Mouse (Mus musculus): ENCODE results near the gene Il10rb. TPM values are rescaled to one million over a fixed set of nuclear protein-coding genes. Genes with fewer than 3 reads are reported as not detected.

Gene Il10rb
- polyA plus RNA-seq, 1 experiment from 2014 or later, result 49.5 TPM

DNA sequence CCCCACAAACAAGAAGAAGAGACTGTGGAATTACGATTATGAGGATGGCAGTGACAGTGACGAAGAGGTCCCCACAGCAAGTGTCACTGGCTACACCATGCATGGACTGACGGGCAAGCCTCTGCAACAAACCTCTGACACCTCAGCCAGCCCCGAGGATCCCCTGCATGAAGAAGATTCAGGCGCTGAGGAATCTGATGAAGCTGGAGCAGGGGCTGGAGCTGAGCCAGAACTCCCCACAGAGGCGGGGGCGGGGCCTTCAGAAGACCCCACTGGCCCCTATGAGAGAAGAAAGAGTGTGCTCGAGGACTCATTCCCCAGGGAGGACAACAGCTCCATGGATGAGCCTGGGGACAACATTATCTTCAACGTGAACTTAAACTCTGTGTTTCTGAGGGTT, 2.2 kb upstream of the Il10rb start:
- ATAC-seq (ENCODE audit: borderline replicate concordance, extremely low read depth, low FRiP score, low TSS enrichment), result no peak
- Histone ChIP-seq H3K27ac (no peak overlapping the region), H3K36me3 (peaks cover 17% of the 10 kb centered on the region), H3K4me1 (peaks cover 19% of the 10 kb centered on the region), H3K9ac (no peak overlapping the region), H3K4me2 (no peak overlapping the region), H3K27me3 (no peaks in the 10 kb centered on the region), H3K9me3 (no peaks in the 10 kb centered on the region), H3K4me3 (no peak overlapping the region)
- WGBS, result 61% methylated on average over 9 of the region's 9 CpGs

- WGBS, result 89% methylated on average over 8 of the region's 8 CpGs
- Histone ChIP-seq H3K36me3 (peaks cover 17% of the 10 kb centered on the region), H3K4me1 (peaks cover 19% of the 10 kb centered on the region), H3K9me3 (no peaks in the 10 kb centered on the region), H3K9ac (no peak overlapping the region), H3K27me3 (no peaks in the 10 kb centered on the region), H3K27ac (no peak overlapping the region), H3K4me2 (no peak overlapping the region), H3K4me3 (no peak overlapping the region)
- no peak for ATAC-seq (ENCODE audit: borderline replicate concordance, extremely low read depth, low FRiP score, low TSS enrichment)
Observed at GRCm38 (mm10) chr16:91404187-91404586, 1.8 kb upstream of the Il10rb start.

DNA sequence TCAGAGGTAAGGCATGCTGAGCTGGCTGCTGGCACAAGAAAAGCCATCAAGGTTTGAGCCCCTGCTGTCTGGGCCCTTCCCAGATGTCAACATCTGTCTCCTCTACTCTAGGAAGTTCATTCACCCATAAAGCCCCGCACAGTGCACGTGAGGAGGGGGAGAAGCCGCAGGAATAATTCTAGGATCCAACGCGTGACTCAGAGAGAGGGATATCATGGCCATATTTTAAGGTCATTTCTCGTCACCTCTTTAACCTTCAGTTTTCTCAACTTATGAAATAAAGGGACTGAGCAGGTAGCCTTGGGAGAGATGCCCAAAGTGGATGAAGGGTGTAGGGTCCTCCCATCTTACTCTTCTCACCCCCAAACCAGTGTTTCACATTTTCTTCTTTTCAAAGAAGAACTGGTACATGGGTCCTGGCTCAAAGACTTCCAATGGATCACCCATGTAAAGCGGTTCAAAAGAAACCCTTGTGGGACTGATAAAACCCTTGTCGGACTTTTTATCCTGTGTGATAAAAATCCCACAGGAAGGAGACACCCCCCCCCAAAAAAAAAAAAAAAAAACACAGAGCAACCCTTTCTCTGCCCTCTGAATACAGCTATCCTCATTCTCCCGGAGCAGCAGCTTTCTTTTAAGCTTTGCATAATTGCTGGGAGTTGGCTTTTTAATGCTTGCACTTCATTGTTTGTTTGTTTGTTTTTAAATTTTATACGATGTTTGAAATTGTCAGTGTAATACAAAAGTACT, 961 bp upstream of the Il10rb start:
- WGBS, result 72% methylated on average over 10 of the region's 10 CpGs
- Histone ChIP-seq H3K27ac (peak overlapping the region; percentile 92), H3K4me2 (no peak overlapping the region; the same call in 1 of the 2 replicates)

DNA sequence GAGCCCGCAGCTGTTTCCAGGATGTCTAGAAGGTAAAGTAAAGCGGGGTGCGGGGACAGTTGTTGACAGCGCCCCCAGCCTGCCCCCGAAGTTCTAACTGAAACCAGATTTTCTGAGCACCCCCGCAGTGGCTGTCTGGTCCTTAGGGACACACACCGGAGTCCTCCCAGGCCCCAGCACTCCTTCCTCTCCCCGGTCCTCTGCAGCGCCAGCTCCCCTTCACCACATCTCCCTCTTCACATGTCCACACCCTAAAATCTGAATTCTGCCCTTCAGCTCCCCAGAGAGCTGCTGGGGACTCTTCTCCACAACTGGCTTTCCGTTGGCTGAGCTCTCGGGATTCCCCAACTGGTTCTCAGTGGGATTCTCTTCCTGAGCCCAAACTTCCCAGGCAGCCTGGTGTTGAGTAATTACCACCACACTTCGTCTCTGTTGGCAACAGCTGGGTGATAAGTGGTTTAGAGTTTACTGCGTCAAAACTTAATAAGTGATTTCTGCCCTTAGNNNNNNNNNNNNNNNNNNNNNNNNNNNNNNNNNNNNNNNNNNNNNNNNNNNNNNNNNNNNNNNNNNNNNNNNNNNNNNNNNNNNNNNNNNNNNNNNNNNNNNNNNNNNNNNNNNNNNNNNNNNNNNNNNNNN, 739 bp downstream of the Il10rb start:
- Histone ChIP-seq H3K27me3 (no peaks in the 10 kb centered on the region), H3K4me3 (peak overlapping the region; percentile 70), H3K4me1 (peaks cover 29% of the 10 kb centered on the region), H3K9ac (peak overlapping the region; percentile 74), H3K27ac (peak overlapping the region; percentile 92), H3K9me3 (no peaks in the 10 kb centered on the region), H3K4me2 (peak overlapping the region; percentile 78), H3K36me3 (peaks cover 23% of the 10 kb centered on the region)
- ATAC-seq (ENCODE audit: borderline replicate concordance, extremely low read depth, low FRiP score, low TSS enrichment), result peak; percentile 25
- 2% methylated on average over 13 of the region's 13 CpGs for WGBS

More for the DNA sequence above, 961 bp upstream of the Il10rb start:
- Histone ChIP-seq H3K4me3 (no peak overlapping the region), H3K4me1 (peaks cover 19% of the 10 kb centered on the region), H3K9ac (no peak overlapping the region), H3K27me3 (no peaks in the 10 kb centered on the region), H3K9me3 (no peaks in the 10 kb centered on the region), H3K36me3 (peaks cover 19% of the 10 kb centered on the region)
- ATAC-seq (ENCODE audit: borderline replicate concordance, extremely low read depth, low FRiP score, low TSS enrichment), result no peak

- Histone ChIP-seq H3K36me3 (peaks cover 51% of the 10 kb centered on the region), H3K27ac (no peak overlapping the region), H3K4me1 (peaks cover 10% of the 10 kb centered on the region; the same call in 1 of the 2 replicates), H3K27me3 (no peaks in the 10 kb centered on the region), H3K9me3 (no peaks in the 10 kb centered on the region), H3K9ac (no peak overlapping the region), H3K4me2 (no peak overlapping the region), H3K4me3 (no peak overlapping the region)
- 54% methylated on average over 12 of the region's 12 CpGs for WGBS
- ATAC-seq (ENCODE audit: borderline replicate concordance, extremely low read depth, low FRiP score, low TSS enrichment), result no peak
Observed at GRCm38 (mm10) chr16:91413102-91413844, 7.3 kb downstream of the Il10rb start.

GRCm38 (mm10) chr16:91415391-91416189, 9.6 kb downstream of the Il10rb start:
- H3K4me3 ChIP-seq, result no peak overlapping the region

GRCm38 (mm10) chr16:91416357-91416756, 10.4 kb downstream of the Il10rb start:
- Histone ChIP-seq H3K9ac (no peak overlapping the region), H3K36me3 (peaks cover 74% of the 10 kb centered on the region), H3K4me2 (no peak overlapping the region), H3K27me3 (no peaks in the 10 kb centered on the region), H3K27ac (no peak overlapping the region), H3K9me3 (no peaks in the 10 kb centered on the region), H3K4me3 (no peak overlapping the region), H3K4me1 (no peaks in the 10 kb centered on the region)
- no peak for ATAC-seq (ENCODE audit: borderline replicate concordance, extremely low read depth, low FRiP score, low TSS enrichment)
- WGBS, result 91% methylated on average over 6 of the region's 6 CpGs

More at GRCm38 (mm10) chr16:91415391-91416189, 9.6 kb downstream of the Il10rb start:
- H3K4me2 ChIP-seq, result no peak overlapping the region
- H3K4me1 ChIP-seq, result peaks cover 5% of the 10 kb centered on the region; the same call in 1 of the 2 replicates
- H3K9ac ChIP-seq, result no peak overlapping the region
- peaks cover 69% of the 10 kb centered on the region for H3K36me3 ChIP-seq
- H3K27me3 ChIP-seq, result no peaks in the 10 kb centered on the region
- H3K9me3 ChIP-seq, result no peaks in the 10 kb centered on the region
- WGBS, result 75% methylated on average over 9 of the region's 9 CpGs
- ATAC-seq (ENCODE audit: borderline replicate concordance, extremely low read depth, low FRiP score, low TSS enrichment), result no peak
- H3K27ac ChIP-seq, result no peak overlapping the region

DNA sequence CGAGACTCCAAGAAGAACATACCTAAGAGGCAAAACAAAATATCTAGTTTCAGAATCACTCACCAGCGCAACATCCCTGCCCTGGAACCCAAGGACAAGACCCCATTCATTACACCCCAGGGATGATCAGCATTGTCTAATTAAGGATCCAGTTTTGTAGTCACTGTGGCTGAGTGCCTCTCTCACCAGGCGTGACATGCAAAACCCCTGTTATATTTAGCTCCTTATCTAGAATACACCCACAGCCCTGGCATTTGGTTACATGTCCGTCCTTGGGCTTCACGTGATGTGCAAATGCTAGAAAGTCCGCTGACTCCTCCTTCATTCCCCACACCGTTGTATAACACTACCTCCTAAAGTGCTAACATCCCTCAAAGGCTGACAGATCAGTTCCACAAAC, 11.0 kb downstream of the Il10rb start:
- no peak for ATAC-seq (ENCODE audit: borderline replicate concordance, extremely low read depth, low FRiP score, low TSS enrichment)
- no peaks in the 10 kb centered on the region for H3K4me1 ChIP-seq
- peaks cover 76% of the 10 kb centered on the region for H3K36me3 ChIP-seq
- H3K9ac ChIP-seq, result no peak overlapping the region
- H3K4me3 ChIP-seq, result no peak overlapping the region
- no peaks in the 10 kb centered on the region for H3K27me3 ChIP-seq
- H3K4me2 ChIP-seq, result no peak overlapping the region
- 56% methylated on average over 7 of the region's 7 CpGs for WGBS
- H3K27ac ChIP-seq, result no peak overlapping the region
- no peaks in the 10 kb centered on the region for H3K9me3 ChIP-seq

DNA sequence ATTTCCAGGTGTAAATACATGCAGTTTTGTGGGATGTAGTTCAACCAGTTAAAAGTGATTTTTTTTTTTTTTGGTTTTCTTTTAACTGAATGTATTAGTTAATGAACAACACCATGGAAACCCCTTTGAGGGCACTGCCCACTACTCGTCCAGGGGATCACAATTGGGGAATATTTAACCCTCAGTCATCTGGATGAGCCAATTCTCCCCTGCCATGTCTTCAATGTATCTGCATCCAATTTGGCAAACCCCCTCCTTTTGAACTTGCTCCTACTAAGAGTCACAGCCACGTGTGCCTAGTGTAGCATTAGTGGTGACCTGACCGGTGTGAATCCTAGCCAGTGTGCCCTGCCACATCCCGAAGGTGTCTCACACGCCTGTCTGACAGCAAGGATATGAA, 12.6 kb downstream of the Il10rb start:
- no peak for ATAC-seq (ENCODE audit: borderline replicate concordance, extremely low read depth, low FRiP score, low TSS enrichment)
- H3K4me2 ChIP-seq, result no peak overlapping the region
- H3K9me3 ChIP-seq, result no peaks in the 10 kb centered on the region
- H3K4me3 ChIP-seq, result no peak overlapping the region
- H3K9ac ChIP-seq, result no peak overlapping the region
- no peaks in the 10 kb centered on the region for H3K4me1 ChIP-seq
- 73% methylated on average over 5 of the region's 5 CpGs for WGBS
- H3K36me3 ChIP-seq, result peaks cover 80% of the 10 kb centered on the region
- H3K27me3 ChIP-seq, result no peaks in the 10 kb centered on the region
- no peak overlapping the region for H3K27ac ChIP-seq

DNA sequence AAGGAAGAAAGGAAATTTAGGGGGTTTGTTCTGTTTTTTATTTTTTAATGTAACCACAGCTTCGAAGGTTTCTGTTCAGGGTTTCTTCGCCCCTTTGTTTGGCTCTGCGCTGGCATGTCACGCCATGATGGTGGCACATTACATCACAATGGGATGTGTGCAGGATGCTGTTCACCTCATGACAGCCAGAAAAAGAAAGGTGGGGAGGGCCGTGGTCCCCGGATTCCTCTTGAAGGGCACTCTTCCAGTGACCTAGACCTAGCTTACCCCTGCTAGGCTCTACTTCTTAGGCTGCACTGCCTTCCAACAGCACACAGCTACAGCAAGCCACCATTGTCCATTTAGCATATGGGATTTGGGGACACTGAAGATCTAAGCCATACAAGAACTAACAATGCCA, 19.9 kb downstream of the Il10rb start:
- Histone ChIP-seq H3K27me3 (no peaks in the 10 kb centered on the region), H3K9me3 (no peaks in the 10 kb centered on the region), H3K9ac (no peak overlapping the region), H3K27ac (no peak overlapping the region), H3K4me3 (no peak overlapping the region), H3K4me1 (no peaks in the 10 kb centered on the region), H3K4me2 (no peak overlapping the region), H3K36me3 (peaks cover 55% of the 10 kb centered on the region)
- ATAC-seq (ENCODE audit: borderline replicate concordance, extremely low read depth, low FRiP score, low TSS enrichment), result no peak
- 92% methylated on average over 6 of the region's 6 CpGs for WGBS

GRCm38 (mm10) chr16:91426586-91426985, 20.6 kb downstream of the Il10rb start:
- Histone ChIP-seq H3K27ac (no peak overlapping the region), H3K9ac (no peak overlapping the region), H3K4me3 (no peak overlapping the region), H3K36me3 (peaks cover 51% of the 10 kb centered on the region), H3K9me3 (no peaks in the 10 kb centered on the region), H3K4me2 (no peak overlapping the region), H3K4me1 (no peaks in the 10 kb centered on the region), H3K27me3 (no peaks in the 10 kb centered on the region)
- ATAC-seq (ENCODE audit: borderline replicate concordance, extremely low read depth, low FRiP score, low TSS enrichment), result no peak
- 72% methylated on average over 4 of the region's 4 CpGs for WGBS

Data from lung, embryonic 15.5 days (tissue).